ENCODE assay signal across 24 mouse cellular contexts in genomic region chr11:96502948-96503347, GRCm38 (mm10). TPM values are rescaled to one million over a fixed set of nuclear protein-coding genes. Genes with fewer than 3 reads are reported as not detected.
DNase-seq lines count a peak whose midpoint lies in the region; ATAC-seq and TF ChIP-seq lines count a peak whose summit lies in the region.
"Had no signal": no experiment of that assay in that cellular context is flagged by ENCODE, and none has a peak within 500 bp of the region (broad histone marks: within the 10 kb centered on the region; RNA-seq: fewer than 3 reads in every experiment).

No protein-coding gene starts in this region.

- DNase-seq in lung, embryonic 14.5 days: peak; percentile 59
- no peak for DNase-seq in lung, postnatal 14 days
- no peak for DNase-seq in lung, adult 18-20 months
- no peak for DNase-seq in testis, postnatal 10 days (ENCODE audit: low spot score)
- DNase-seq in gastrocnemius, adult 8-10 months (ENCODE audit: low spot score in 2 of 2): no peak
- DNase-seq: adrenal gland, adult 8-10 months; adrenal gland, postnatal 14 days; adrenal gland, postnatal 36 days; B cell, adult 2 months; cerebellum, adult 11-12 months; cerebellum, adult 2 months; cerebellum, adult 9-10 months; cerebellum, postnatal 10 days; cerebellum, postnatal 25 days had no signal

- H3K36me3 ChIP-seq in lung, embryonic 14.5 days (ENCODE audit: insufficient read depth): no peaks in the 10 kb centered on the region
- H3K36me3 ChIP-seq in lung, embryonic 16.5 days (ENCODE audit: control insufficient read depth, insufficient read depth, low read length): no peaks in the 10 kb centered on the region
- no peaks in the 10 kb centered on the region for H3K36me3 ChIP-seq in testis, adult 2 months (ENCODE audit: control insufficient read depth, insufficient read depth, low read length)
- H3K36me3 ChIP-seq: embryonic facial prominence, embryonic 10.5 days; embryonic facial prominence, embryonic 12.5 days; G1E had no signal

- H3K9ac ChIP-seq in lung, embryonic 14.5 days: no peak overlapping the region
- H3K9ac ChIP-seq in lung, embryonic 16.5 days (ENCODE audit: low read length): no peak overlapping the region
- H3K9ac ChIP-seq: embryonic facial prominence, embryonic 12.5 days; forebrain, embryonic 13.5 days had no signal

- no peak overlapping the region for H3K4me2 ChIP-seq in lung, embryonic 14.5 days
- H3K4me2 ChIP-seq in lung, embryonic 16.5 days (ENCODE audit: low read depth, low read length): no peak overlapping the region
- H3K4me2 ChIP-seq: embryonic facial prominence, embryonic 12.5 days; forebrain, embryonic 13.5 days had no signal

- H3K4me1 ChIP-seq in lung, embryonic 14.5 days (ENCODE audit: insufficient read depth): 0 out of 2 replicates have a peak, but pooled peaks cover 13% of the 10 kb centered on the region
- H3K4me1 ChIP-seq in lung, embryonic 16.5 days (replicated peaks; ENCODE audit: control insufficient read depth, insufficient read depth, low read length): peaks cover 15% of the 10 kb centered on the region
- H3K4me1 ChIP-seq in testis, adult 2 months (ENCODE audit: control insufficient read depth, insufficient read depth, low read length): no peaks in the 10 kb centered on the region
- H3K4me1 ChIP-seq: embryonic facial prominence, embryonic 12.5 days had no signal

- H3K4me3 ChIP-seq in lung, embryonic 14.5 days (ENCODE audit: low read depth, low read length): no peak overlapping the region
- H3K4me3 ChIP-seq in lung, embryonic 16.5 days (ENCODE audit: low read length): no peak overlapping the region
- peak overlapping the region; percentile 44 for H3K4me3 ChIP-seq in testis, adult 2 months (ENCODE audit: control insufficient read depth, low read depth, low read length)
- H3K4me3 ChIP-seq: embryonic facial prominence, embryonic 10.5 days; embryonic facial prominence, embryonic 12.5 days; forebrain, embryonic 13.5 days had no signal

- ATAC-seq in lung, embryonic 14.5 days (ENCODE audit: insufficient read depth): no peak
- peak; percentile 51; the same call in 1 of the 2 replicates for ATAC-seq in lung, embryonic 16.5 days (ENCODE audit: low read depth)
- ATAC-seq: activated CD4-positive, CD25-positive, alpha-beta regulatory T cell, adult 4 months; CD4-positive, CD25-positive, alpha-beta regulatory T cell, adult 4 months; forebrain, embryonic 13.5 days; Patski had no signal

- TF ChIP-seq POLR2A in testis, adult 2 months (IDR thresholded peaks at IDR 0.05; ENCODE audit: control insufficient read depth, low read depth, low read length): no peak

- 25% methylated on average over 3 of the region's 3 CpGs for WGBS in lung, embryonic 14.5 days
- 23% methylated on average over 3 of the region's 3 CpGs for WGBS in lung, embryonic 16.5 days

- no peaks in the 10 kb centered on the region for H3K9me3 ChIP-seq in lung, embryonic 14.5 days (ENCODE audit: low read depth, low read length)
- H3K9me3 ChIP-seq in lung, embryonic 16.5 days (ENCODE audit: control insufficient read depth, low read length): no peaks in the 10 kb centered on the region
- H3K9me3 ChIP-seq: embryonic facial prominence, embryonic 10.5 days; embryonic facial prominence, embryonic 12.5 days; forebrain, embryonic 13.5 days; G1E had no signal

- no peaks in the 10 kb centered on the region for H3K27me3 ChIP-seq in lung, embryonic 14.5 days (ENCODE audit: insufficient read depth, low read length)
- H3K27me3 ChIP-seq in lung, embryonic 16.5 days (ENCODE audit: control insufficient read depth, insufficient read depth, low read depth, low read length): no peaks in the 10 kb centered on the region
- H3K27me3 ChIP-seq in testis, adult 2 months (ENCODE audit: control insufficient read depth, insufficient read depth, low read length): no peaks in the 10 kb centered on the region
- H3K27me3 ChIP-seq: embryonic facial prominence, embryonic 12.5 days; Patski had no signal

- TF ChIP-seq CTCF in lung, embryonic 14.5 days (IDR thresholded peaks at IDR 0.05; ENCODE audit: low read depth): no peak
- TF ChIP-seq CTCF in testis, adult 2 months (IDR thresholded peaks at IDR 0.05; ENCODE audit: control insufficient read depth, insufficient read depth, insufficient replicate concordance, low read depth, low read length): no peak

- H3K27ac ChIP-seq in lung, embryonic 14.5 days (ENCODE audit: low read depth): peak overlapping the region; percentile 56; the same call in 1 of the 2 replicates
- H3K27ac ChIP-seq in lung, embryonic 16.5 days (ENCODE audit: low read length): peak overlapping the region; percentile 38; the same call in 1 of the 2 replicates
- H3K27ac ChIP-seq in testis, adult 2 months (ENCODE audit: control insufficient read depth, insufficient read depth, low read depth, low read length): no peak overlapping the region
- H3K27ac ChIP-seq: embryonic facial prominence, embryonic 10.5 days; embryonic facial prominence, embryonic 12.5 days; forebrain, embryonic 13.5 days had no signal

RNA-seq across cellular contexts. Expression of gene Skap1, which starts 38.6 kb away (rescaled TPM):
- polyA plus RNA-seq in lung, embryonic 14.5 days (2014; fragmentation: Nextera tagmentation; extraction: Ambion mirVana): 0.96 and 1.1 TPM in 2 replicates
- polyA plus RNA-seq in lung, embryonic 16.5 days (2015; fragmentation: Nextera tagmentation; extraction: Ambion mirVana): 2.1 and 4.5 TPM in 2 replicates
- 1.5 and 2.3 TPM in 2 replicates for polyA plus RNA-seq in testis, adult 2 months (2012; rRNA removed)
- total RNA-seq in gastrocnemius, adult 8-10 months (2022): under 1 TPM in 1 of 4 experiments, not detected in 3; 0.40 TPM
- total RNA-seq: CH12.LX had no signal
- polyA plus RNA-seq: G1E had no signal
